Mouse (Mus musculus) heart, embryonic 14.5 days (tissue): ENCODE results near the gene Arl6ip5. TPM values are rescaled to one million over a fixed set of nuclear protein-coding genes. Genes with fewer than 3 reads are reported as not detected.

Experiments
- ATAC-seq: fragments of 200-750 bp; cut with Nextera tagmentation; 2 replicates; pipeline ENCODE4 v1.8.0; 2017; ENCODE audit warnings: low read depth, moderate TSS enrichment; ENCODE audit not compliant: insufficient number of reproducible peaks, insufficient read depth, low FRiP score
- H3K27ac ChIP-seq, 2 experiments: fragments of 200-500 bp in 1 of 2; fragments of 300-500 bp in 1 of 2; sonication (generic) in 1 of 2; replicated peaks in 1 of 2; 2 replicates each; pipeline ENCODE4 v1.5.1; 2012 to 2014; ENCODE audit warnings: low read depth in 2 of 2, low read length in 2 of 2, control low read depth in 1 of 2, mild to moderate bottlenecking in 1 of 2, mixed read lengths in 1 of 2; ENCODE audit not compliant: control insufficient read depth in 1 of 2, insufficient read depth in 1 of 2
- H3K27me3 ChIP-seq: fragments of 300-500 bp; sonication (generic); 2 replicates; pipeline ENCODE4 v1.6.1; 2014; ENCODE audit warnings: mild to moderate bottlenecking, low read length, control low read depth; ENCODE audit not compliant: control insufficient read depth, insufficient read depth
- H3K36me3 ChIP-seq: fragments of 300-500 bp; sonication (generic); 2 replicates; pipeline ENCODE4 v1.6.1; 2014; ENCODE audit warnings: mild to moderate bottlenecking, control low read depth, low read length, mixed read lengths; ENCODE audit not compliant: control insufficient read depth, insufficient read depth
- H3K4me1 ChIP-seq, 2 experiments: fragments of 200-500 bp in 1 of 2; fragments of 300-500 bp in 1 of 2; sonication (generic) in 1 of 2; 2 replicates each; pipeline ENCODE4 v1.6.1; 2012 to 2014; ENCODE audit warnings: low read length in 2 of 2, control low read depth in 1 of 2, mixed read lengths in 1 of 2; ENCODE audit not compliant: control insufficient read depth in 2 of 2, insufficient read depth in 2 of 2
- H3K4me2 ChIP-seq: fragments of 300-500 bp; sonication (generic); 2 replicates; pipeline ENCODE4 v1.6.1; 2014; ENCODE audit warnings: mild to moderate bottlenecking, low read length
- H3K4me3 ChIP-seq, 2 experiments: fragments of 200-500 bp in 1 of 2; fragments of 300-500 bp in 1 of 2; sonication (generic) in 1 of 2; 2 replicates each; pipeline ENCODE4 v1.5.1; 2012 to 2014; ENCODE audit warnings: low read length in 2 of 2, mild to moderate bottlenecking in 2 of 2, control low read depth in 1 of 2, low read depth in 1 of 2, moderate library complexity in 1 of 2; ENCODE audit not compliant: control insufficient read depth in 1 of 2, insufficient read depth in 1 of 2
- H3K9ac ChIP-seq: fragments of 300-500 bp; sonication (generic); 2 replicates; pipeline ENCODE4 v1.6.1; 2014; ENCODE audit warnings: mild to moderate bottlenecking, low read length
- H3K9me3 ChIP-seq: fragments of 300-500 bp; sonication (generic); 2 replicates; pipeline ENCODE4 v1.6.1; 2016; ENCODE audit warnings: low read length, control low read depth; ENCODE audit not compliant: control insufficient read depth
- WGBS: fragments of 180-500 bp; shearing (Covaris S2); extraction: QIAGEN DNeasy Blood & Tissue Kit; methylation state at CpG from one replicate; pipeline ENCODE4 v1.1.7; 2014; 5-methylcytosine and 5-hydroxymethylcytosine counted together
- polyA plus RNA-seq: library from polyadenylated mRNA; unstranded; fragments of >200 nt; fragmentation: Nextera tagmentation; extraction: Ambion mirVana; gene quantifications from 2 replicates; pipeline ENCODE4 v1.2.1, GENCODE M21; 2014

Arl6ip5 gene
- polyA plus RNA-seq = 57.9 and 65.1 TPM in 2 replicates

GRCm38 (mm10) chr6:97210191-97210961 lies at the start of gene Arl6ip5:
Arl6ip5 (plus strand) TSS chr6:97210689.
- ATAC-seq = peak; percentile 58
- 8% methylated on average over 32 of the region's 32 CpGs for WGBS

GRCm38 (mm10) chr6:97175716-97176115 lies 34.8 kb upstream of the Arl6ip5 start:
- Histone ChIP-seq H3K27me3 (no peaks in the 10 kb centered on the region), H3K4me1 (peaks cover 5 to 22% of the 10 kb centered on the region in 2 experiments), H3K27ac (no peak overlapping the region), H3K36me3 (peaks cover 44% of the 10 kb centered on the region), H3K4me3 (no peak overlapping the region), H3K9me3 (no peaks in the 10 kb centered on the region), H3K9ac (no peak overlapping the region), H3K4me2 (no peak overlapping the region)
- ATAC-seq = no peak
- WGBS = 73% methylated on average over 11 of the region's 11 CpGs

More at GRCm38 (mm10) chr6:97210191-97210961, at the start of gene Arl6ip5:
- Histone ChIP-seq H3K36me3 (peaks cover 10% of the 10 kb centered on the region), H3K4me1 (peaks cover 9 to 30% of the 10 kb centered on the region in 2 experiments), H3K4me3 (peak within 1 kb of the TSS; percentile 84 to 100), H3K27ac (peak within 1 kb of the TSS; percentile 82 to 90), H3K27me3 (no peaks in the 10 kb centered on the region), H3K4me2 (peak within 1 kb of the TSS; percentile 89), H3K9me3 (0 out of 2 replicates have a peak, but pooled peaks cover 3% of the 10 kb centered on the region), H3K9ac (peak within 1 kb of the TSS; percentile 92)

DNA sequence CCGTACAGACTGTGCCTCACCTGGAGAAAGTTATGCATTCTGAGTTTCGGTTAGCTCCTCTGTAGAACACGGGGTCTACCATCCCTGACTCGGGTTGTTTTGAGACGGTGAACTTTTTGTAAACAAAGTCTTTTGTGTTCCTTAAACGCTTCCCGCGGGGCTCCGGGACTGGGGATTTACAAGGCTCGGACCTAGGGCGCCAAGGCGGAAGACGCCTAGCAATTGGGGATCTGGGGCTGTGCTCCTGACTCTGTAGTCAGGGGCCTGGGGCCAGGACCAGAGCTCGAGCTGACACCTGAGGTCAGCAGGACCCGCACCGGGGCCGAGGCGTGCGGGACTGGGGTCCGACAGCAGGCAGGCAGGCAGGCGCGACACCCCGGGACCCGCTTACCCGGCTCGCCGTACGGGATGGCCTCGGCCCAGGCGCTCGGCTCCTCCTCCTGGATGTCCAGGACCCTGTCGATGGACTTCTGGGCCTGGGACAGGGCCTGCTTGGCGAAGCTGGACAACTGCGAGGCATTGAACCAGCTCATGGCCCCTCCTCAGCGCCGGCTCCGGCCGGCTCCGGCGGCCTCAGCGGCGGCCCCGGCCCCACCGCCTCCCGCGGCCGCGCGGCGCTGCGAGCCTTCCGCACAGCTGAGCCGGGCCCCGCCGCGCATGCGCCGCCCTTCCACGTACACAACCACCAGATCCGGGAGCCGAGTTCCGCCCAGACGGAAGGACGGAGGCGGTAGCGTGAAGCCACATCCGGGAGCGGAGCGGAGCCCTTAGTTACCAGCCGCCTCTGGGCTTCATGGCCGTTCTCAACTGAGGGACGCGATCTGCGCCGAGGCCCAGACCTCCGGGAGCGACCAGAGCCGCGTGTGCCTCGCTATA lies 31.8 kb upstream of the Arl6ip5 start, which contains the start of gene Tmf1:
Gene Tmf1 (minus strand): TSS at position 632 of the 876 bp plus-strand sequence.
- H3K27me3 ChIP-seq = no peaks in the 10 kb centered on the region
- under 1% methylated on average over 78 of the region's 80 CpGs for WGBS
- peak within 1 kb of the TSS; percentile 93 for H3K27ac ChIP-seq
- peak within 1 kb of the TSS; percentile 89 for H3K4me2 ChIP-seq
- ATAC-seq = peak; percentile 97
- H3K36me3 ChIP-seq = peaks cover 28% of the 10 kb centered on the region
- H3K9ac ChIP-seq = peak within 1 kb of the TSS; percentile 96
- no peaks in the 10 kb centered on the region for H3K9me3 ChIP-seq
- peaks cover 5 to 22% of the 10 kb centered on the region in 2 experiments for H3K4me1 ChIP-seq
- H3K4me3 ChIP-seq = peak within 1 kb of the TSS; percentile 84 to 98

- ATAC-seq = peak; percentile 57
- peaks cover 32% of the 10 kb centered on the region for H3K36me3 ChIP-seq
- no peaks in the 10 kb centered on the region for H3K27me3 ChIP-seq
- H3K9me3 ChIP-seq = no peaks in the 10 kb centered on the region
- H3K4me2 ChIP-seq = peak overlapping the region; percentile 89
- peak overlapping the region; percentile 96 for H3K9ac ChIP-seq
- H3K4me3 ChIP-seq = peak overlapping the region; percentile 84 to 98
- peaks cover 5 to 22% of the 10 kb centered on the region in 2 experiments for H3K4me1 ChIP-seq
- H3K27ac ChIP-seq = peak overlapping the region; percentile 93
- WGBS = 4% methylated on average over 11 of the region's 11 CpGs
These were observed 31.1 kb upstream of the Arl6ip5 start for GRCm38 (mm10) chr6:97179367-97179828.

DNA sequence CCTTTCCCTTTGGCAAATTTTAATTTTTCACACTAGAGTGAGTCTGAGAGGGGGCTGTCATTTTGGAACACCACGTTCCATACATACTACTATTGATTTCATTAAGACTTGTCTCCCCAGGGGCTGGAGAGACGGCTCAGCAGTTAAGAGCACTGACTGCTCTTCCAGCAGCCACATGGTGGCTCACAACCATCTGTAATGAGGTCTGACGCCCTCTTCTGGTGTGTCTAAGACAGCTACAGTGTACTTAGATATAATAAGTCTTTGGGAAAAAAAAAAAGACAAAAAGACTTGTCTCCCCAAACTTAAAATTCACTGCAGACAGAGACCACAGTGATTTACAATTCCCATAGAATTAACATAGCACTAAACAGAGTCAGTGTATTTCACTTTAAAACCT lies 10.1 kb upstream of the Arl6ip5 start:
- peaks cover 58% of the 10 kb centered on the region for H3K36me3 ChIP-seq
- H3K4me2 ChIP-seq = no peak overlapping the region
- H3K4me3 ChIP-seq = no peak overlapping the region
- no peak overlapping the region for H3K9ac ChIP-seq
- 66% methylated on average over 3 of the region's 3 CpGs for WGBS
- H3K4me1 ChIP-seq = peaks cover 5 to 15% of the 10 kb centered on the region in 2 experiments; a peak in 3 of 4 replicates
- H3K27ac ChIP-seq = no peak overlapping the region
- H3K9me3 ChIP-seq = no peaks in the 10 kb centered on the region
- no peaks in the 10 kb centered on the region for H3K27me3 ChIP-seq
- no peak for ATAC-seq

DNA sequence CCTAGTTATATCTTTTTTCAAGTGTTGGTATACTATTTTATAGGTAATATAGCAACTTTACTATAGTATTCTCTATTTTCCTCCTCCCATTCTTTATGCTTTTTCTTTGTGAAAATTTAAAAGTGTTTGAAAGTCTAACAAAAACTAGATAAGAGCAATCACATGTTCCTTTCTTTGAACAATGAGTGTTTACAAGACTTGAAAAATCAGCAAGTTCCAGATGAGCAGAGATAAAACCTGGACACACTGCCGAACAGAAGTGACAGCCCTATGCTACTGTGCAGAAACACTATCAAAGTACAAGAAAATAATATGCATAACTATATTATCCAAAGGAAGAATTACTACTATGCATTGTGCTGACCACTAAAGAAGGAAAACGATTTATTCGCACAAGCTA lies 8.0 kb upstream of the Arl6ip5 start:
- ATAC-seq = no peak

GRCm38 (mm10) chr6:97204252-97204869 lies 6.1 kb upstream of the Arl6ip5 start:
- Histone ChIP-seq H3K27ac (0 out of 4 replicates have a peak overlapping the region, but pooled peaks of 1 of the 2 experiments have one; percentile 89), H3K4me1 (peaks cover 5 to 15% of the 10 kb centered on the region in 2 experiments; a peak in 3 of 4 replicates), H3K9ac (peak overlapping the region; percentile 100), H3K4me2 (peak overlapping the region; percentile 87), H3K9me3 (no peaks in the 10 kb centered on the region), H3K27me3 (no peaks in the 10 kb centered on the region), H3K36me3 (peaks cover 26% of the 10 kb centered on the region), H3K4me3 (peak overlapping the region; percentile 96 to 99)
- ATAC-seq = no peak
- 16% methylated on average over 9 of the region's 9 CpGs for WGBS

More for the DNA sequence above, 8.0 kb upstream of the Arl6ip5 start:
- Histone ChIP-seq H3K4me1 (peaks cover 5 to 15% of the 10 kb centered on the region in 2 experiments; a peak in 3 of 4 replicates), H3K27me3 (no peaks in the 10 kb centered on the region), H3K4me3 (no peak overlapping the region), H3K9ac (no peak overlapping the region), H3K36me3 (peaks cover 38% of the 10 kb centered on the region), H3K9me3 (no peaks in the 10 kb centered on the region), H3K27ac (no peak overlapping the region), H3K4me2 (no peak overlapping the region)
- 86% methylated on average over 3 of the region's 3 CpGs for WGBS
